Mouse (Mus musculus): ENCODE results near the gene Acp5.

Gene Acp5

GRCm38 (mm10) chr9:22108194-22108593 is 27.3 kb downstream of the Acp5 start:
- in situ Hi-C loops (cut with MboI, MseI): no loop called here

GRCm38 (mm10) chr9:22099922-22100321 is 35.6 kb downstream of the Acp5 start:
- in situ Hi-C loops (cut with MboI, MseI): no loop called here

GRCm38 (mm10) chr9:22098993-22099696 is 36.4 kb downstream of the Acp5 start, which contains the start of gene Cnn1:
Gene Cnn1 (plus strand): TSS chr9:22099216.
- in situ Hi-C loops (cut with MboI, MseI): no loop called here

GRCm38 (mm10) chr9:22095854-22096307 is 39.6 kb downstream of the Acp5 start:
- in situ Hi-C loops (cut with MboI, MseI): no loop called here

GRCm38 (mm10) chr9:22092746-22093145 is 42.8 kb downstream of the Acp5 start:
- in situ Hi-C loops (cut with MboI, MseI): no loop called here

GRCm38 (mm10) chr9:22089986-22090385 is 45.5 kb downstream of the Acp5 start:
- in situ Hi-C loops (cut with MboI, MseI): no loop called here

GRCm38 (mm10) chr9:22089281-22089680 is 46.2 kb downstream of the Acp5 start:
- in situ Hi-C loops (cut with MboI, MseI): no loop called here

GRCm38 (mm10) chr9:22087034-22087618 is 48.4 kb downstream of the Acp5 start:
- in situ Hi-C loops (cut with MboI, MseI): no loop called here

- in situ Hi-C loops (cut with MboI, MseI): no loop called here
Observed at GRCm38 (mm10) chr9:22086012-22086411, 49.5 kb downstream of the Acp5 start.

- in situ Hi-C loops (cut with MboI, MseI): no loop called here
Observed at GRCm38 (mm10) chr9:22085022-22085834, 50.3 kb downstream of the Acp5 start, which contains the start of gene Ecsit. Gene Ecsit (minus strand): TSS chr9:22085438.

GRCm38 (mm10) chr9:22084667-22085021 is 50.9 kb downstream of the Acp5 start:
- in situ Hi-C loops (cut with MboI, MseI): no loop called here

Data from T-helper 1 cell (primary cell).